Mouse (Mus musculus) CH12.LX (cell line): ENCODE data around the gene Cd164l2. TPM values are rescaled to one million over a fixed set of nuclear protein-coding genes. Genes with fewer than 3 reads are reported as not detected.

Experiments used
- DNase-seq: peaks from one replicate; pipeline ENCODE4 v3.0.0-alpha.2; 2013; ENCODE audit errors: extremely low read depth
- H3K27ac ChIP-seq: 2 replicates; pipeline ENCODE4 v1.5.1; 2012; ENCODE audit warnings: low read depth, mild to moderate bottlenecking, control low read depth, moderate library complexity; ENCODE audit not compliant: insufficient read depth
- H3K27me3 ChIP-seq: replicated peaks from 2 replicates; pipeline ENCODE3; 2012; ENCODE audit warnings: inconsistent platforms
- H3K36me3 ChIP-seq, 2 experiments: replicated peaks in 1 of 2; 2 replicates each; pipeline versions ENCODE3 to v1.6.1; 2012; ENCODE audit warnings: inconsistent platforms in 1 of 2, low read length in 1 of 2, mild to moderate bottlenecking in 1 of 2, mixed read lengths in 1 of 2, moderate library complexity in 1 of 2; ENCODE audit not compliant: control insufficient read depth in 1 of 2, insufficient read depth in 1 of 2
- H3K4me1 ChIP-seq, 2 experiments: 2 replicates each; pipeline ENCODE4 v1.6.1; 2012; ENCODE audit warnings: inconsistent platforms in 1 of 2, moderate library complexity in 1 of 2; ENCODE audit not compliant: insufficient read depth in 2 of 2, control insufficient read depth in 1 of 2
- H3K4me2 ChIP-seq: 2 replicates; pipeline ENCODE4 v1.6.1; 2012; ENCODE audit warnings: low read depth, mild to moderate bottlenecking, control low read depth; ENCODE audit not compliant: poor library complexity, insufficient read depth, severe bottlenecking
- H3K4me3 ChIP-seq, 3 experiments: fragments of 150-350 bp in 1 of 3; sonication (generic) in 1 of 3; replicated peaks in 1 of 3; 2 replicates each; pipeline versions ENCODE3 to v1.5.1; 2011 to 2012; ENCODE audit warnings: low read depth in 2 of 3, low read length in 2 of 3, mild to moderate bottlenecking in 2 of 3, moderate library complexity in 2 of 3, control low read depth in 1 of 3, improper control_type of control experiment in 1 of 3, inconsistent platforms in 1 of 3, mixed read lengths in 1 of 3; ENCODE audit not compliant: poor library complexity in 1 of 3
- H3K79me2 ChIP-seq: replicated peaks from 2 replicates; pipeline ENCODE4 v1.6.1; 2012; ENCODE audit warnings: mild to moderate bottlenecking, moderate library complexity; ENCODE audit not compliant: control insufficient read depth, poor library complexity, insufficient read depth, severe bottlenecking; ENCODE audit errors: extremely low read depth
- H3K9ac ChIP-seq: 2 replicates; pipeline ENCODE4 v1.6.1; 2012; ENCODE audit warnings: low read depth, mild to moderate bottlenecking, control low read depth, moderate library complexity; ENCODE audit not compliant: insufficient read depth
- H3K9me3 ChIP-seq: replicated peaks from 2 replicates; pipeline ENCODE3; 2012; ENCODE audit warnings: low read length, inconsistent platforms, mixed read lengths
- BHLHE40 ChIP-seq: IDR thresholded peaks from 2 replicates; pipeline ENCODE4 v1.6.1; 2011; ENCODE audit warnings: mild to moderate bottlenecking, low read depth, low read length, improper control_type of control experiment
- CHD1 ChIP-seq: IDR thresholded peaks from 2 replicates; pipeline ENCODE4 v1.6.1; 2012; ENCODE audit warnings: low read depth, low read length, improper control_type of control experiment, inconsistent platforms
- CHD2 ChIP-seq: IDR thresholded peaks from 2 replicates; pipeline ENCODE4 v1.6.1; 2011; ENCODE audit warnings: low read length, improper control_type of control experiment
- CTCF ChIP-seq, 2 experiments: IDR thresholded peaks in 1 of 2; conservative IDR thresholded peaks in 1 of 2; 2 replicates each; pipeline ENCODE4 v1.5.1; 2011 to 2012; ENCODE audit warnings: low read depth in 2 of 2, low read length in 2 of 2, improper control_type of control experiment in 1 of 2, inconsistent platforms in 1 of 2, mild to moderate bottlenecking in 1 of 2, moderate library complexity in 1 of 2
- IRF4 ChIP-seq: IDR thresholded peaks from 2 replicates; pipeline ENCODE4 v1.6.1; 2014; ENCODE audit warnings: low read depth, mild to moderate bottlenecking, inconsistent platforms, low read length, improper control_type of control experiment
- JUND ChIP-seq: conservative IDR thresholded peaks from 2 replicates; pipeline ENCODE4 v1.6.1; 2011; ENCODE audit warnings: low read depth, low read length, improper control_type of control experiment
- KAT2A ChIP-seq: IDR thresholded peaks from 2 replicates; pipeline ENCODE4 v1.6.1; 2012; ENCODE audit warnings: low read length, improper control_type of control experiment, inconsistent platforms; ENCODE audit not compliant: insufficient replicate concordance
- MAZ ChIP-seq: IDR thresholded peaks from 2 replicates; pipeline ENCODE4 v1.6.1; 2012; ENCODE audit warnings: low read depth, mild to moderate bottlenecking, inconsistent platforms, low read length, improper control_type of control experiment, moderate library complexity
- MEF2A ChIP-seq: IDR thresholded peaks from 2 replicates; pipeline ENCODE4 v1.6.1; 2014; ENCODE audit warnings: low read depth, mild to moderate bottlenecking, inconsistent platforms, low read length, improper control_type of control experiment, borderline replicate concordance
- NELFE ChIP-seq: IDR thresholded peaks from 2 replicates; pipeline ENCODE4 v1.6.1; 2011; ENCODE audit warnings: low read depth, low read length, improper control_type of control experiment
- RCOR1 ChIP-seq: conservative IDR thresholded peaks from 2 replicates; pipeline ENCODE4 v1.6.1; 2012; ENCODE audit warnings: low read depth, mild to moderate bottlenecking, inconsistent platforms, low read length, improper control_type of control experiment
- SMC3 ChIP-seq: IDR thresholded peaks from 2 replicates; pipeline ENCODE4 v1.6.1; 2011; ENCODE audit warnings: low read depth, low read length, improper control_type of control experiment
- TBP ChIP-seq: conservative IDR thresholded peaks from 2 replicates; pipeline ENCODE4 v1.6.1; 2011; ENCODE audit warnings: low read depth, low read length, improper control_type of control experiment
- TCF12 ChIP-seq: IDR thresholded peaks from 2 replicates; pipeline ENCODE4 v1.6.1; 2014; ENCODE audit warnings: low read depth, mild to moderate bottlenecking, inconsistent platforms, low read length, improper control_type of control experiment
- USF1 ChIP-seq: IDR thresholded peaks from 2 replicates; pipeline ENCODE4 v1.6.1; 2014; ENCODE audit warnings: low read depth, mild to moderate bottlenecking, inconsistent platforms, low read length, improper control_type of control experiment
- ZC3H11A ChIP-seq: IDR thresholded peaks from 2 replicates; pipeline ENCODE4 v1.6.1; 2012; ENCODE audit warnings: low read depth, mild to moderate bottlenecking, inconsistent platforms, low read length, improper control_type of control experiment
- ZMIZ1 ChIP-seq: IDR thresholded peaks from 2 replicates; pipeline ENCODE4 v1.6.1; 2012; ENCODE audit warnings: low read depth, mild to moderate bottlenecking, inconsistent platforms, low read length, improper control_type of control experiment
- ZNF384 ChIP-seq: IDR thresholded peaks from 2 replicates; pipeline ENCODE4 v1.6.1; 2012; ENCODE audit warnings: low read depth, low read length, improper control_type of control experiment, inconsistent platforms
- dilution Hi-C: fragments of 300-500 bp; cut with MboI; formaldehyde crosslinking; loops from 2 replicates; pipeline ENCODE4 v1.14.3; 2020; ENCODE audit warnings: low sequenced_read_pairs; ENCODE audit not compliant: extremely low pct_unique_long_range_greater_than_20kb, extremely low pct_ligation_motif_present
- in situ Hi-C: fragments of 300-500 bp; cut with MboI; formaldehyde crosslinking; loops from 3 replicates; pipeline ENCODE4 v1.14.3; 2019; ENCODE audit warnings: low sequenced_read_pairs, low pct_ligation_motif_present, low pct_unique_long_range_greater_than_20kb, mixed read lengths
- polyA plus RNA-seq: library from polyadenylated mRNA; unstranded; fragments of >175 nt; gene quantifications from 2 replicates; pipeline ENCODE4 v1.2.1, GENCODE M21; 2012; ENCODE audit warnings: low read depth; ENCODE audit not compliant: insufficient read length
- total RNA-seq, 2 experiments: library from RNA; depleted of rRNA; stranded (reverse); fragments of 300-350 nt in 1 of 2; fragments of >200 nt in 1 of 2; gene quantifications; 2 replicates each; pipeline ENCODE4 v1.2.3; 2012 to 2014

Cd164l2 gene
- total and polyA plus RNA-seq, 3 experiments: not detected

DNA sequence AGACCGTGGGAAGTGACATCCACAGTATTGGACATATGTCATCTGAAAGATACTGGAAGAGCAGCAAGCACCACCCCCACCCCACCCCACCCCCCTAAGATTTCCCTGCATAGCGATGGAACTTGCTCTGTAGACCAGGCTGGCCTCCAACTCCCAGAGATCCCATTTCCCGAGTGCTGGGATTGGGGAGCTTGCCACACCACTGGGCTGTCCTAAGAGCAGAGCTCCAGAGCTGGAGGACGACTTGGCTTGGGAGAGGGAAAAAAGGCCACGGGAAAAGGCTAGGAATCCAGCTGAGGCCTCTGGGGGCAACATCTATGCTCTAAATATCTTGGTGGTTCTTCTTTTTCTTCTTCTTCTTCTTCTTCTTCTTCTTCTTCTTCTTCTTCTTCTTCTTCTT lies 22.8 kb downstream of the Cd164l2 start:
- Histone ChIP-seq H3K9me3 (peaks cover 5% of the 10 kb centered on the region), H3K9ac (no peak overlapping the region), H3K36me3 (no peaks in the 10 kb centered on the region), H3K4me2 (no peak overlapping the region), H3K79me2 (no peaks in the 10 kb centered on the region), H3K27me3 (peaks cover 8% of the 10 kb centered on the region), H3K27ac (no peak overlapping the region), H3K4me3 (no peak overlapping the region), H3K4me1 (peaks cover 3 to 14% of the 10 kb centered on the region in 2 experiments; a peak in 3 of 4 replicates)
- DNase-seq: no peak
- dilution Hi-C loops: no loop called here
- TF ChIP-seq BHLHE40 (no peak), KAT2A (no peak), USF1 (no peak), ZC3H11A (no peak), MAZ (no peak), JUND (no peak), CHD1 (no peak), CTCF (conservative IDR thresholded peaks at IDR 0.05 in 1 of 2, IDR thresholded peaks at IDR 0.05 in 1 of 2; ENCODE audit: low read depth in 2 of 2, low read length in 2 of 2) (no peak), ZNF384 (no peak), TCF12 (no peak)
- TF ChIP-seq, all 38 proteins: peak for 0
- in situ Hi-C loops: no loop called here

DNA sequence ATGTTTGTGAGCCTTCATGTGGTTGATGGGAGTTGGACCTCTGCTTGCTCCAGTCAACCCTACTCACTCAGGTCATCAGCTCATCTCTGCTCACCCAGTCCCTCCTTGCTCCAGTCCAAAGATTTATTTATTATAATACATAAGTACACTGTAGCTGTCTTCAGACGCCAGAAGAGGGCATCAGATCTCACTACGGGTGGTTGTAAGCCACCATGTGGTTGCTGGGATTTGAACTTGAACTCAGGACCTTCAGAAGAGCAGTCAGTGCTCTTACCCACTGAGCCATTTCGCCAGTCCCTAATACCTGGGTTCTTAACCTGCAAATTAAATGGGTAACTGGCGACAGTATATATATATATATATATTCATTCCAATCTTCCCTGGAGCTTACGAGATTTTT lies 23.5 kb downstream of the Cd164l2 start:
- in situ Hi-C loops: no loop called here
- H3K4me3 ChIP-seq: no peak overlapping the region
- H3K9me3 ChIP-seq: peaks cover 7% of the 10 kb centered on the region

DNA sequence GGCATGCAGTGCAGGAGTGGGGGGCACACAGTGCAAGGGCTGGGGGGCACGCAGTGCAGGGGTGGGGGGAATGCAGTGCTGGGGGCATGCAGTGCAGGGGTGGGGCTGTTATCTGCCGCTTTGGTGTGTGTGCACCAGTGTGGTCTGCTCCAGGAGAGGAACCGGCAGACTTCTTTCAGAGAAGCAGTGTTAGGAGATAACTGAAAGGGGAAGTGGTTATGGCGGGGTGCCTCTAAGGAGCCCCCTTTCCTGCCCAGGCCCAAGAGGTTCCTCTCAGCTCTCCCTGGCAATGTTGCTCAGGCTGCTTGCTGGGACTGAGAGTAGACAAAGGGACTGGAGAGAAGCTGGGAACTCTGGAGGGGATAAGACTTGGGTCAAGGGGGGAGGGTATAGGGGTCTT lies 26.0 kb downstream of the Cd164l2 start:
- H3K4me1 ChIP-seq: peaks cover 3 to 22% of the 10 kb centered on the region in 2 experiments; a peak in 3 of 4 replicates
- no peaks in the 10 kb centered on the region for H3K79me2 ChIP-seq
- in situ Hi-C loops (no loop called here), dilution Hi-C loops (no loop called here)
- H3K9ac ChIP-seq: no peak overlapping the region
- peak; percentile 48 for DNase-seq
- H3K4me3 ChIP-seq: no peak overlapping the region
- H3K9me3 ChIP-seq: peaks cover 2% of the 10 kb centered on the region
- H3K4me2 ChIP-seq: no peak overlapping the region
- no peaks in the 10 kb centered on the region for H3K36me3 ChIP-seq
- no peak overlapping the region for H3K27ac ChIP-seq
- TF ChIP-seq CHD2 (no peak), MAZ (no peak), SMC3 (no peak), RCOR1 (no peak), MEF2A (no peak), CTCF (conservative IDR thresholded peaks at IDR 0.05 in 1 of 2, IDR thresholded peaks at IDR 0.05 in 1 of 2; ENCODE audit: low read depth in 2 of 2, low read length in 2 of 2) (no peak), IRF4 (no peak), ZMIZ1 (no peak), TCF12 (no peak), NELFE (no peak), TBP (no peak), KAT2A (no peak)
- H3K27me3 ChIP-seq: peaks cover 32% of the 10 kb centered on the region

More for the DNA sequence above, 23.5 kb downstream of the Cd164l2 start:
- H3K27ac ChIP-seq: no peak overlapping the region
- peaks cover 3 to 14% of the 10 kb centered on the region in 2 experiments; a peak in 3 of 4 replicates for H3K4me1 ChIP-seq
- no peak for DNase-seq
- peaks cover 14% of the 10 kb centered on the region for H3K27me3 ChIP-seq
- TF ChIP-seq RCOR1 (no peak), CTCF (conservative IDR thresholded peaks at IDR 0.05 in 1 of 2, IDR thresholded peaks at IDR 0.05 in 1 of 2; ENCODE audit: low read depth in 2 of 2, low read length in 2 of 2) (0 out of 4 replicates have a peak, but pooled peaks of 1 of the 2 experiments have one; percentile 3)
- dilution Hi-C loops: no loop called here
- H3K9ac ChIP-seq: no peak overlapping the region
- H3K79me2 ChIP-seq: no peaks in the 10 kb centered on the region
- H3K36me3 ChIP-seq: no peaks in the 10 kb centered on the region
- H3K4me2 ChIP-seq: no peak overlapping the region
